Mouse (Mus musculus): Measurements from ENCODE around the gene Itpr1.

Itpr1 gene

GRCm38 (mm10) chr6:108214294-108214925, 1.5 kb downstream of the Itpr1 start:
- no peak for DNase-seq (ENCODE audit: low spot score in 2 of 2)

GRCm38 (mm10) chr6:108216091-108216490, 3.2 kb downstream of the Itpr1 start:
- no peak for DNase-seq (ENCODE audit: low spot score in 2 of 2)

- DNase-seq (ENCODE audit: low spot score in 2 of 2), result no peak
These were observed 3.9 kb downstream of the Itpr1 start for GRCm38 (mm10) chr6:108216832-108217231.

GRCm38 (mm10) chr6:108217987-108218386, 5.1 kb downstream of the Itpr1 start:
- DNase-seq (ENCODE audit: low spot score in 2 of 2), result no peak

- no peak for DNase-seq (ENCODE audit: low spot score in 2 of 2)
These were observed 9.5 kb downstream of the Itpr1 start for GRCm38 (mm10) chr6:108222435-108222834.

- no peak for DNase-seq (ENCODE audit: low spot score in 2 of 2)
These were observed 10.0 kb downstream of the Itpr1 start for GRCm38 (mm10) chr6:108222875-108223274.

- DNase-seq (ENCODE audit: low spot score in 2 of 2), result no peak
These were observed 11.5 kb downstream of the Itpr1 start for GRCm38 (mm10) chr6:108224361-108224760.

- no peak for DNase-seq (ENCODE audit: low spot score in 2 of 2)
These were observed 12.1 kb downstream of the Itpr1 start for GRCm38 (mm10) chr6:108225027-108225426.

- no peak for DNase-seq (ENCODE audit: low spot score in 2 of 2)
These were observed 13.3 kb downstream of the Itpr1 start for GRCm38 (mm10) chr6:108226230-108226629.

GRCm38 (mm10) chr6:108227461-108227860, 14.6 kb downstream of the Itpr1 start:
- no peak for DNase-seq (ENCODE audit: low spot score in 2 of 2)

- DNase-seq (ENCODE audit: low spot score in 2 of 2), result no peak
These were observed 15.2 kb downstream of the Itpr1 start for GRCm38 (mm10) chr6:108228048-108228447.

- DNase-seq (ENCODE audit: low spot score in 2 of 2), result no peak
These were observed 15.7 kb downstream of the Itpr1 start for GRCm38 (mm10) chr6:108228601-108229000.

- no peak for DNase-seq (ENCODE audit: low spot score in 2 of 2)
These were observed 17.7 kb downstream of the Itpr1 start for GRCm38 (mm10) chr6:108230608-108231007.

- no peak for DNase-seq (ENCODE audit: low spot score in 2 of 2)
These were observed 19.2 kb downstream of the Itpr1 start for GRCm38 (mm10) chr6:108231892-108232710.

GRCm38 (mm10) chr6:108233070-108233469, 20.2 kb downstream of the Itpr1 start:
- no peak for DNase-seq (ENCODE audit: low spot score in 2 of 2)

GRCm38 (mm10) chr6:108234536-108234935, 21.6 kb downstream of the Itpr1 start:
- no peak for DNase-seq (ENCODE audit: low spot score in 2 of 2)

- DNase-seq (ENCODE audit: low spot score in 2 of 2), result no peak
These were observed 22.8 kb downstream of the Itpr1 start for GRCm38 (mm10) chr6:108235680-108236123.

- no peak for DNase-seq (ENCODE audit: low spot score in 2 of 2)
These were observed 23.6 kb downstream of the Itpr1 start for GRCm38 (mm10) chr6:108236411-108236921.

- DNase-seq (ENCODE audit: low spot score in 2 of 2), result no peak
These were observed 24.1 kb downstream of the Itpr1 start for GRCm38 (mm10) chr6:108236996-108237395.

- DNase-seq (ENCODE audit: low spot score in 2 of 2), result no peak
These were observed 24.7 kb downstream of the Itpr1 start for GRCm38 (mm10) chr6:108237585-108237984.

GRCm38 (mm10) chr6:108238011-108238410, 25.1 kb downstream of the Itpr1 start:
- no peak for DNase-seq (ENCODE audit: low spot score in 2 of 2)

GRCm38 (mm10) chr6:108239056-108239455, 26.2 kb downstream of the Itpr1 start:
- no peak for DNase-seq (ENCODE audit: low spot score in 2 of 2)

GRCm38 (mm10) chr6:108240004-108240403, 27.1 kb downstream of the Itpr1 start:
- no peak for DNase-seq (ENCODE audit: low spot score in 2 of 2)

Data from frontal cortex, postnatal 36 days (tissue).